ENCODE assay signal across 13 mouse cellular contexts in genomic region chr2:105660874-105661622, GRCm38 (mm10). TPM values are rescaled to one million over a fixed set of nuclear protein-coding genes. Genes with fewer than 3 reads are reported as not detected.
A peak's percentile ranks its signal among the peaks of the same experiment; 100 is the strongest.
DNase-seq lines count a peak whose midpoint lies in the region; ATAC-seq lines count a peak whose summit lies in the region.
"Had no signal": no experiment of that assay in that cellular context is flagged by ENCODE, and none has a peak within 500 bp of the region (broad histone marks: within the 10 kb centered on the region; RNA-seq: fewer than 3 reads in every experiment).

No protein-coding gene starts in this region.

- H3K4me1 ChIP-seq in heart, embryonic 11.5 days (ENCODE audit: control insufficient read depth, insufficient read depth, low read length): peaks cover 5% of the 10 kb centered on the region; the same call in 1 of the 2 replicates
- no peaks in the 10 kb centered on the region for H3K4me1 ChIP-seq in hindbrain, embryonic 11.5 days (replicated peaks; ENCODE audit: control insufficient read depth, insufficient read depth, low read length)
- peaks cover 7% of the 10 kb centered on the region for H3K4me1 ChIP-seq in midbrain, embryonic 15.5 days

- peak overlapping the region; percentile 52 for H3K4me2 ChIP-seq in heart, embryonic 11.5 days
- peak overlapping the region; percentile 30 for H3K4me2 ChIP-seq in hindbrain, embryonic 11.5 days (replicated peaks; ENCODE audit: low read depth, low read length)
- 0 out of 2 replicates have a peak overlapping the region, but pooled peaks have one; percentile 14 for H3K4me2 ChIP-seq in midbrain, embryonic 15.5 days

- peak overlapping the region; percentile 28; the same call in 1 of the 2 replicates for H3K4me3 ChIP-seq in heart, embryonic 11.5 days (ENCODE audit: low read depth, low read length)
- H3K4me3 ChIP-seq in hindbrain, embryonic 11.5 days (ENCODE audit: low read depth, low read length): peak overlapping the region; percentile 12; the same call in 1 of the 2 replicates
- no peak overlapping the region for H3K4me3 ChIP-seq in midbrain, embryonic 15.5 days

- no peak overlapping the region for H3K9ac ChIP-seq in heart, embryonic 11.5 days (ENCODE audit: low read depth, low read length)
- no peak overlapping the region for H3K9ac ChIP-seq in hindbrain, embryonic 11.5 days (ENCODE audit: low read depth, low read length)
- H3K9ac ChIP-seq in midbrain, embryonic 15.5 days: no peak overlapping the region
- H3K9ac ChIP-seq: liver, postnatal 0 days had no signal

- WGBS in heart, embryonic 11.5 days (ENCODE audit: insufficient replicate concordance): 3% methylated on average over 25 of the region's 26 CpGs
- WGBS in hindbrain, embryonic 11.5 days: 1% methylated on average over 26 of the region's 26 CpGs
- under 1% methylated on average over 26 of the region's 26 CpGs for WGBS in midbrain, embryonic 15.5 days

- no peak for DNase-seq in heart, adult 8-10 months (ENCODE audit: low spot score)
- DNase-seq in embryo, embryonic 11 days: peak; percentile 50
- peak; percentile 60 for DNase-seq in hindbrain, embryonic 11.5 days (ENCODE audit: low spot score)
- DNase-seq in thymus, postnatal 36 days: no peak
- no peak for DNase-seq in layer of hippocampus, adult 9-10 months (ENCODE audit: low spot score)
- no peak for DNase-seq in gastrocnemius, adult 8-10 months (ENCODE audit: low spot score in 2 of 2)
- DNase-seq: kidney, postnatal 25 days; liver, postnatal 0 days had no signal

- no peak overlapping the region for H3K27ac ChIP-seq in heart, embryonic 11.5 days (ENCODE audit: low read depth, low read length)
- no peak overlapping the region for H3K27ac ChIP-seq in hindbrain, embryonic 11.5 days (ENCODE audit: low read depth, low read length)
- H3K27ac ChIP-seq in midbrain, embryonic 15.5 days: no peak overlapping the region
- H3K27ac ChIP-seq: stomach, postnatal 0 days had no signal

- no peaks in the 10 kb centered on the region for H3K36me3 ChIP-seq in heart, embryonic 11.5 days (ENCODE audit: control insufficient read depth, insufficient read depth, low read length)
- H3K36me3 ChIP-seq in hindbrain, embryonic 11.5 days (ENCODE audit: control insufficient read depth, insufficient read depth, low read length): no peaks in the 10 kb centered on the region
- H3K36me3 ChIP-seq in midbrain, embryonic 15.5 days (replicated peaks): no peaks in the 10 kb centered on the region

- H3K27me3 ChIP-seq in heart, embryonic 11.5 days (ENCODE audit: control insufficient read depth, insufficient read depth, low read length): peaks cover 77% of the 10 kb centered on the region
- peaks cover 77% of the 10 kb centered on the region for H3K27me3 ChIP-seq in hindbrain, embryonic 11.5 days (ENCODE audit: control insufficient read depth, insufficient read depth, low read length)
- peaks cover 83% of the 10 kb centered on the region for H3K27me3 ChIP-seq in midbrain, embryonic 15.5 days (replicated peaks)

- H3K9me3 ChIP-seq in heart, embryonic 11.5 days (replicated peaks; ENCODE audit: control insufficient read depth, low read length): no peaks in the 10 kb centered on the region
- H3K9me3 ChIP-seq in hindbrain, embryonic 11.5 days (ENCODE audit: control insufficient read depth, low read length): no peaks in the 10 kb centered on the region
- no peaks in the 10 kb centered on the region for H3K9me3 ChIP-seq in midbrain, embryonic 15.5 days

- ATAC-seq in heart, embryonic 11.5 days (replicated peaks; ENCODE audit: insufficient number of reproducible peaks, low FRiP score, low TSS enrichment): no peak
- ATAC-seq in hindbrain, embryonic 11.5 days (ENCODE audit: low FRiP score): peak; percentile 25; the same call in 1 of the 2 replicates
- 0 out of 2 replicates have a peak, but pooled peaks have one; percentile 3 for ATAC-seq in midbrain, embryonic 15.5 days (replicated peaks)
- ATAC-seq: activated CD4-positive, CD25-positive, alpha-beta regulatory T cell, adult 4 months; liver, postnatal 0 days had no signal

RNA-seq across cellular contexts. Expression of gene Pax6, which starts 7.7 kb away (rescaled TPM):
- 0.37 and 0.82 TPM in 2 replicates for polyA plus RNA-seq in heart, embryonic 11.5 days (2014; fragmentation: Nextera tagmentation; extraction: Ambion mirVana)
- total RNA-seq in heart, adult 8-10 months (2022): not detected
- polyA plus RNA-seq in hindbrain, embryonic 11.5 days (2014; fragmentation: Nextera tagmentation; extraction: Ambion mirVana): 23.9 and 26.8 TPM in 2 replicates
- polyA plus RNA-seq in midbrain, embryonic 15.5 days (2015; fragmentation: Nextera tagmentation; extraction: Ambion mirVana): 22.5 and 23.3 TPM in 2 replicates
- total RNA-seq in gastrocnemius, adult 8-10 months (2022): not detected
- total RNA-seq: gastrocnemius, postnatal 4 days had no signal
- polyA plus RNA-seq: liver, postnatal 0 days had no signal

Comparison
In these comparisons a context has a peak if more than half of its experiments do, and no peak if none do; other contexts are left out.
1. DNase-seq: peak in embryo, embryonic 11 days (single experiment) and hindbrain, embryonic 11.5 days (single experiment); none in heart, adult 8-10 months (single experiment), thymus, postnatal 36 days (0 of 2), layer of hippocampus, adult 9-10 months (single experiment) and gastrocnemius, adult 8-10 months (0 of 2).
2. RNA of gene Pax6, which starts 7.7 kb away (polyA plus RNA-seq): 23.9 to 26.8 TPM in hindbrain, embryonic 11.5 days and 22.5 to 23.3 TPM in midbrain, embryonic 15.5 days; 0.37 to 0.82 TPM in heart, embryonic 11.5 days; every median in the first group is over 10 times any median in the second.
3. Peak in every context shown above with its lines, with median percentiles within 50 percentile points of each other: H3K4me2 ChIP-seq.